Mouse (Mus musculus) T-cell, adult 2 months (primary cell): ENCODE data around the gene Rbm25.

Source experiments
- DNase-seq: peaks from one replicate; pipeline ENCODE4 v3.0.0; 2022; ENCODE audit warnings: low spot score

Gene Rbm25

GRCm38 (mm10) chr12:83650346-83650745 lies 19.3 kb downstream of the Rbm25 start:
- no peak for DNase-seq

GRCm38 (mm10) chr12:83651414-83651813 lies 20.4 kb downstream of the Rbm25 start:
- no peak for DNase-seq

DNA sequence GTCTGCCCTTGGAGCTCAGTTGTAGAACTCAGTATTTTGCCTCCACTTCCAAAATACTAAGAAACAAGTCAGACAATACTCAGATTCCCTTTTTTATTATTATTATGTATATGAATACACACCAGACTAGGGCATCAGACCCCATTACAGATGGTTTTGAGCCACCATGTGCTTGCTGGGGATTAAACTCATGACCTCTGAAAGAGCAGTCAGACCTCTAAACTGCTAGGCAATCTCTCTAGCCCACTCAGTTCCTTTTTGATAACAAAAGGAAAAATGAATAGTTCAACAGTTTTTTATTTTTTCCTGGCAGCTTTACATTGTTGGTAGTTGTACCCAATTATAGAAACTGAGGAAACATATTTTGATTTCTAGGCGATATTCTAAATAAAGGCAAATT lies 54.4 kb downstream of the Rbm25 start:
- DNase-seq = no peak

DNA sequence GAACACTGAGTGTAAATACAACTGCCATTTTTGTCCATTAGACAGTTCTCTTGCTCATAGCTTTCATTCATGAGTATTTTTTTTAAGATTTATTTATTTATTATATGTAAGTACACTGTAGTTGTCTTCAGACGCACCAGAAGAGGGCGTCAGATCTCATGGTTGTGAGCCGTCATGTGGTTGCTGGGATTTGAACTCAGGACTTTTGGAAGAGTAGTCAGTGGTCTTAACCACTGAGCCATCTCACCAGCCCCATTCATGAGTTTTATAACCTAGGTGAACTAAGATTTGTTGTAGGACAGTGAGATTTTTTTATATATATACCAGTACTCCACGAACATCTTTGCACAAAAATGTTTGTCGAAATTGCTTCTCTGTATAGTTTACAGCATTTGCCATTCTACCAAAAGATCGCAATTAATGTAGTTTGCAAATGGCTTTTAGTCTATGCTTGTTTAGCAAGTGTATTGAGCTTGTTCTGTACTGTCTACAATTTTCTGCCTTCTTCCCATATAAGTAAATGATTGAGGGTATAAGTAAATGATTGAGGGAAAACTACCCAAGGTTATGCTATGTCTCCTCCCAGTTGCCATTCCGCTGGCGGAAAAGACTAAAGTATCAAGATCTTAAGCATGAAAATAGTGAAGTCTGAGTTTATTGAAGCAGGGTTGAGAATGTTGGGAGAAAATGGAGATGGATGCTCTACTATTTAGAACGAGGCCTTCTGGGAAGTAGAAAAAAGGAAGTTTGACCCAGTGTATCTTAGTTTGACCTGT lies 55.7 kb downstream of the Rbm25 start:
- no peak for DNase-seq

DNA sequence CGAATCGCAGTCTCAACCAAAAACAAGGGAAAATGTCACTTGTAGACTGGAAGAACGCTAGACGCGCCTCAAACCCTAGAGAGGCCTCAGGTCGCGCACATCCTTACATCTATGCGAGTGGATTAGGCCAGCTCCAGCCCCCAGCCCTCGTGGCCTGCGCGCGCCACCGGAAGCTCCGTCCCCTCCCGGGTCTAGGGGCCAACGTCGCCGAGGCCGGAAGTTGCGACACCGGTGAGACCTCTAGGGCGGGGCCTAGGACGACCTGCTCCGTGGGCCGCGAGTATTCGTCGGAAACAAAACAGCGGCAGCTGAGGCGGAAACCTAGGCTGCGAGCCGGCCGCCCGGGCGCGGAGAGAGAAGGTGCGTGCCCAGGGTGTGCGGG lies 56.9 kb downstream of the Rbm25 start, which contains the start of gene Psen1:
TSS of gene Psen1 (plus strand) at position 219 of the 382 bp plus-strand sequence.
- DNase-seq = peak; percentile 96

DNA sequence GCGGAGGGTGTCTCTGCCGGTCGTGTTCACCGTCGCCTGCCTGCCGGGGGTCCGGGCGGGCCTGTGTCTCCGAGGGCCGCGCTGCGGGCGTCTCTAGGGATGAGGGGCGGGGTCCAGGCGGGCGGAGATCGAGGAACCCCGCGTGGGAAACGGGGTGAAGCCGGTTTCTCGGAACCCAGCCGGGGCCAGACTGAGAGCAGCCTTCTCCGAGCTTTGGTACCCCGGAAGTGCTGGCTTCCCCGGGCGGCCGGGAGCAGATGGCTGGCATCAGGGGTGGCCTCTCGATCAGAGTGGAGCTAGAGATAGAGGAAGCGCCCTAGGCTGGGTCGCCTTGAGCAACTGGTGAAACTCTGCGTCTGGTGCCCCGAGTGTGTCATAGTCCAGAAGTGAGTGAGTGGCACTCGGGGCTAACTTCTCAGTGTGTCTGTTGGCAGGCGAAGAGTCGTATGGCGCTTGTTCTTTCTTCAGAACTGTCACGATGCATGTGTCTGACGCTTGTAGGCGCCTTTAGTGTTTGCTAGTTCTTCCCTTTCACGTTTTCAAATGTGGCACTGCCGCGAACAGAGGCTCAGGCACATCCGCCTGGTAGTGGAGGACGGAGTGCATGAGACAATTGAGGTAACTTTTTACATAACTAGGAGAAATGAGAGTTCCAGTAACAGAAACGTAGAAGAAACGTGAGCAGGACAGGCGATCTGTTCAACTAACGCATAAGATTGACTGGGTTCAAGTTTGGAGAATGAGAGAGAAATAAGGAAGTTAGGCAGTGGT lies 57.5 kb downstream of the Rbm25 start:
- peak; percentile 69 for DNase-seq

- DNase-seq = peak; percentile 23
Observed at GRCm38 (mm10) chr12:83689087-83689432, 58.0 kb downstream of the Rbm25 start.

DNA sequence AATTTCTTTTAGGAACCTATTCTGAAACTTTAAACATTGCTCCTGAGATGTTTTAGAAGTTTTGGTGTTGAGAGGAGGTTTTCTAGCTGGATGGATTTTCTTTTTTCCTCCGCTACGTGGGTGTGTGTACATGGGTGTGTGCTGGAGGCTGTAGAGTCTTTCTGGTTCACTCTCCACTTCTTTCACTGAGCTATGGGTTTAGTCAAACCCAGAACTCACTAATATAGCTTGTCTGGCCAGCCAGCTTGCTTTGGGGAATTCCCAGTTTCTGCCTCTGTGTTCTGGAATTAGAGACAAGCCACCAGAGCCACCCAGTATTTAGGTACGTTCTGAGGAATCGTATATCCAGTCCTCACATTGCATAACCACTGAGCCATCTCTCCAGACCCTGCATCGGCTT lies 63.0 kb downstream of the Rbm25 start:
- DNase-seq = no peak

DNA sequence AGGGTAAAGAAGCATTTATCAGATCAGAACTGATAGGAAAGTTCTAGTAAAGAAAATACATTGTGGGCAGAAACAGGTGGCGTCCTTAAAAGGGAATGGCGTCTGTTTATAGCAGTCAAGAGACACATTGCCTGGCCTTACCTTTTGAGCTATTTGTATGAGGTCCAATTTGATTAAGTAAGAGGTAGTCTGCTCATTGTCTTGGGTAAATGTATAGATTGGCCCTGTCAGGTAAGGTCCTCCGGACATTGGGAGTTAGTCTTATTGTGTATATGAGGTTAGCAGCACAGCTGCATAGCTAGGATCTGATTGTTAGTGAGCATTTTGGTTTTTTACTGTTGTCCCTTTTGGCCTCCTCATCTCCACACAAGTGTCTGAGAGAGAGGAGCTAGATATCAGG lies 63.6 kb downstream of the Rbm25 start:
- DNase-seq = no peak

GRCm38 (mm10) chr12:83698637-83699036 lies 67.6 kb downstream of the Rbm25 start:
- no peak for DNase-seq

DNA sequence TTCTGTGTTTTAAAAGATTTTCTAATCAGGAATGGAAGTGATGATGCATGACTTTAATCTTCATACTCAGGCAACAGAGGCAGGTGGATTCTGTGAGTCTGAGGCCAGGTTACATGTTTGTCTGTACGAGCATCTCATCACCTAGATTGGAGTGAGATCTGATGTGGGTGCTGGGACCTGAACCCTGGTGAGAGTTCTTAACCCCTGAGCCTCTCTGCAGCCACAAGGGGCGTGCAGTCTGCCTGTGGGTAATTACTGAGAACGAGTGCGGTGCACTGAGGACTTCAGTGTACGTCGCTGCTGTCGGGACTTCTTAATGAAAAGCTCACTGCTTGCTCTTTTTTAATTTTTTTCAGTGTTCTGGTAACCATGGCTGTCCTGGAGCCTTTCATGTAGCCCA lies 70.6 kb downstream of the Rbm25 start:
- no peak for DNase-seq

DNA sequence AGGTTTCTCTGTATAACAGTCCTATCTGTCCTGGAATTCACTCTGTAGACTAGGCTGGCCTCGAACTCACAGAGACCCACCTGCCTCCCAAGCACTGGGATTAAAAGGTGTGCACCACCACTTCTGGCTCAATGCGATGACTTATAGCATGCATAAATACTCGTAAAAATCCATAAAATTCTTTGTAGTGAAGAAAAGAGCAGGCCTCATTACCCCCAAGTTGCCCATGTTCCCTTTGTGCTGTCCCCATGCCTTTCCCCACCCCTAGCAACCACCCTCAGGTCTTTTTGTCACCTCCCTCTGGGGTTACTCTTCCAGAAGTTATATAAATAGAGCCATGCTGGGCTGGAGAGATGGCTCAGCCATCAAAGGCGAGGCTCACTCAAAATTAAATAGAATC lies 71.8 kb downstream of the Rbm25 start:
- DNase-seq = no peak

- no peak for DNase-seq
Observed at GRCm38 (mm10) chr12:83706951-83707350, 75.9 kb downstream of the Rbm25 start.

DNA sequence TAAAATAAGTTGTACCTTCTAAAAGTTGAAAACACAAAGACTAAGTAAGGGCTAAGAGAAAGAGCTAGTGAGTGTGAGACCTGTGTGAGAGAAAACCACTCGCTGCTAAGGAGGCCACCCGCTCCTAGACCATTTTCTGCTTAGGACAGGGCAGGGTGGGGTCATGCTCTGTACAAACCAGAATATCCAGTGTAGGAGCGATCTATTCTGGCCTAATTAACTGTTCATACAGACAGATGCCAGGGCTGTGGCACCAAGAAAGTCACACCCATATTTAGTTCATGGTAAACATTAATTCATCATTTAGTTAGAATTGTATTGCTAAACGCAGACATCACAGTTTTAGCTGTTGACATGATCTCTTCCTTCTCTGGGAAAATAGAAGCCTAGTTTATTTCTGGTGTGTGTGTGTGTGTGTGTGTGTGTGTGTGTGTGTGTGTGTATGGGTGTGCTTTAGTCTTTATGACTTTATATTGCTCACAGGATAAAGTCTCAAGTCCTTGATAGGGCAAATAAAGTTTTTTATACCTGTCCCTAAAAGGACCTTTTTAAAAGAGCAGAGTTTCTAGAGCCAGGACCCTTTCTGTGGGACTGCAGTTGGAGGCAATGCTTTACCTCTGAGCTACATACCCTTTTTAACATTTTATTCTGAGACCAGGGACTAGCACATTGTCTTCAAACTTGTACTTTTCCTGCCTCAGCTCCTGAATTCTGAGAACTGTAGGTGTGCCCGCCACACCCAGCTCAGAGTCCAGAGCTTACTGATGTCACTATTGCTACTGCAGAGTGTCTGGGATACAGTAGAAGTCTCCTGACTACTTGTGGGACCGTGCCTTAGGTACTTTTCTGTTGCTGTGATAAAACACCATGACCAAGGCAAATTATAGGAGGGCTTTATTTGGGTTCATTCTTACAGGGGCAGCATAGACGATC lies 77.4 kb downstream of the Rbm25 start:
- no peak for DNase-seq

DNA sequence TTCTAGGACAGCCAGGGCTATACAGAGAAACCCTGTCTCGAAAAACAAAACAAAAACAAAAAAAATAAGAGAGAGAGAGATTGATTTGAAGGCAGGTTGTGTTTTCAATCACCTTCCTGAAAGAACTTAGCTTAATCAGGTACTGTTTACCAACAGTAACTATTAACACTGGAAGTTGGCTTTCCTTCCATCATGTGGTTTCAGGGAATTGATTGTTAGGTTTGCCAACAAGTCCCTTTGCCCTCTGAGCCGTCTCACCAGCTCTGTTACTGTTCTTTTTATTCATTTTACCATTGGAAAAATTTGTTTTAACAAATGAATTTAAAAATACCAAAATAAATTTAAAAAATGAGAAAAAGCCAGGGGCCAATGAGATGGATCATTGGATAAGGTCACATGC lies 78.9 kb downstream of the Rbm25 start:
- DNase-seq = no peak

DNA sequence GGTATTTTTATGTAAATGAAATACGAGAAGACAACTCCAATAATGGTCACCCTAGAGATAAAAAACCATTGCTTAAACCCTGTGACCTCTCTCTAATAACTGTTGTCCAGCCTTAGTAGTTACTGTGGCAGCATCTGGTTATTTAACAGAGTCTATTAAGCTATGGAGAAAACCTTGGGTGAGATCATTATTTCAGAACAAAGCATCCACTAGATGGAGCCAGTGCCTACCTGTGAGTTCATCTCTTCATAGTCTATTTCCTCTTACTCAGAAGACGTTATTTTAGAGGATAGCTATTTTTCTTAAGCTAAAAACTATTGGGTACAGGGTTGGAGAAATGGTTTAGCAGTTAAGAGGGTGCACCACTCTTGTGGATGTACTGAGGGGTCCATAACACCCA lies 82.7 kb downstream of the Rbm25 start:
- peak; percentile 22 for DNase-seq

GRCm38 (mm10) chr12:83716416-83717184 lies 85.6 kb downstream of the Rbm25 start:
- DNase-seq = no peak

- DNase-seq = no peak
Observed at GRCm38 (mm10) chr12:83719431-83719830, 88.4 kb downstream of the Rbm25 start.

GRCm38 (mm10) chr12:83721281-83721680 lies 90.2 kb downstream of the Rbm25 start:
- no peak for DNase-seq

DNA sequence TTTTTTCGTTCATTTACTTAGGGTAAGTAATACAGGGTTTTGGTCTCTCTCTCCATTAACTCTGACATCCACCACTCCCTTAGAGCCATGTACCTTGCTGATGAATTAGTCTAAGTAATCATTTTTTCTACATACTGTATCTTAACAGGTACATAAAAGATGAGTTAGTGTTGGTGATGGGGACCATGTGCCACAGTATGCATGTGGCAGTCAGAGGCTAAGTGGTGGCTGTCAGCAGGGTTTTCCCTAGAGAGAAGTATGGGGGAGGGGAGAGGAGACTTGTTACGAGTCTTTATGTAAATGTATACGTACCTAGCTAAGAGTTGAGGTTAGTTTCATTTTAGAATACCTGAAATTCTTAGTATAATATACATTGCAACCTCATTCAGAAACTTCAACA lies 92.0 kb downstream of the Rbm25 start:
- no peak for DNase-seq

- DNase-seq = no peak
Observed at GRCm38 (mm10) chr12:83726510-83727308, 95.7 kb downstream of the Rbm25 start.
